Mouse (Mus musculus) lung, postnatal 25 days (tissue): Measurements from ENCODE around the gene Mex3a.

Experiments used
- DNase-seq: peaks from one replicate; pipeline ENCODE4 v3.0.0; 2022; ENCODE audit warnings: low spot score

The Mex3a gene

GRCm38 (mm10) chr3:88505765-88506164, 26.4 kb upstream of the Mex3a start:
- no peak for DNase-seq

GRCm38 (mm10) chr3:88509250-88509649, 22.9 kb upstream of the Mex3a start:
- DNase-seq: no peak

GRCm38 (mm10) chr3:88509692-88510420, 22.3 kb upstream of the Mex3a start, which contains the start of gene Lmna:
TSS of gene Lmna (minus strand) at chr3:88509956.
- DNase-seq: peak; percentile 97

- DNase-seq: no peak
These were observed 21.5 kb upstream of the Mex3a start for GRCm38 (mm10) chr3:88510421-88511289.

- no peak for DNase-seq
These were observed 20.6 kb upstream of the Mex3a start for GRCm38 (mm10) chr3:88511559-88511958.

GRCm38 (mm10) chr3:88512141-88512895, 19.9 kb upstream of the Mex3a start:
- peak; percentile 69 for DNase-seq

GRCm38 (mm10) chr3:88512896-88513545, 19.2 kb upstream of the Mex3a start:
- DNase-seq: peak; percentile 57

GRCm38 (mm10) chr3:88513546-88514115, 18.6 kb upstream of the Mex3a start:
- no peak for DNase-seq

GRCm38 (mm10) chr3:88514231-88515094, 17.7 kb upstream of the Mex3a start:
- DNase-seq: peak; percentile 70

- DNase-seq: no peak
These were observed 17.2 kb upstream of the Mex3a start for GRCm38 (mm10) chr3:88515095-88515386.

- DNase-seq: no peak
These were observed 15.8 kb upstream of the Mex3a start for GRCm38 (mm10) chr3:88516407-88516806.

GRCm38 (mm10) chr3:88518411-88518810, 13.8 kb upstream of the Mex3a start:
- DNase-seq: no peak

- no peak for DNase-seq
These were observed 12.1 kb upstream of the Mex3a start for GRCm38 (mm10) chr3:88520078-88520477.

- no peak for DNase-seq
These were observed 11.0 kb upstream of the Mex3a start for GRCm38 (mm10) chr3:88521156-88521555.

- DNase-seq: peak; percentile 82
These were observed 10.3 kb upstream of the Mex3a start for GRCm38 (mm10) chr3:88521803-88522331.

GRCm38 (mm10) chr3:88523027-88523426, 9.2 kb upstream of the Mex3a start:
- DNase-seq: no peak

- no peak for DNase-seq
These were observed 7.2 kb upstream of the Mex3a start for GRCm38 (mm10) chr3:88525021-88525420.

- DNase-seq: peak; percentile 89
These were observed 5.8 kb upstream of the Mex3a start for GRCm38 (mm10) chr3:88526157-88527131.

- no peak for DNase-seq
These were observed 4.6 kb upstream of the Mex3a start for GRCm38 (mm10) chr3:88527565-88527964.
